Mouse (Mus musculus) stomach, embryonic 16.5 days (tissue): ENCODE measurements around the gene Pcgf2. TPM values are rescaled to one million over a fixed set of nuclear protein-coding genes. Genes with fewer than 3 reads are reported as not detected.

Source experiments
- ATAC-seq: fragments of 200-750 bp; cut with Nextera tagmentation; 2 replicates; pipeline ENCODE4 v1.8.0; 2017; ENCODE audit warnings: moderate number of reproducible peaks, moderate TSS enrichment; ENCODE audit not compliant: insufficient read depth, low FRiP score
- H3K27ac ChIP-seq: fragments of 300-500 bp; sonication (generic); 2 replicates; pipeline ENCODE4 v1.5.1; 2014; ENCODE audit warnings: low read length
- H3K27me3 ChIP-seq: fragments of 300-500 bp; sonication (generic); 2 replicates; pipeline ENCODE4 v1.6.1; 2014; ENCODE audit warnings: low read length, control low read depth, mixed read lengths; ENCODE audit not compliant: control insufficient read depth, insufficient read depth
- H3K36me3 ChIP-seq: fragments of 300-500 bp; sonication (generic); 2 replicates; pipeline ENCODE4 v1.6.1; 2014; ENCODE audit warnings: low read length; ENCODE audit not compliant: control insufficient read depth, insufficient read depth
- H3K4me1 ChIP-seq: fragments of 300-500 bp; sonication (generic); 2 replicates; pipeline ENCODE4 v1.6.1; 2014; ENCODE audit warnings: low read length, control low read depth, mixed read lengths; ENCODE audit not compliant: control insufficient read depth, insufficient read depth
- H3K4me2 ChIP-seq: fragments of 300-500 bp; sonication (generic); 2 replicates; pipeline ENCODE4 v1.6.1; 2014; ENCODE audit warnings: low read depth, low read length, mixed read lengths
- H3K4me3 ChIP-seq: fragments of 300-500 bp; sonication (generic); replicated peaks from 2 replicates; pipeline ENCODE4 v1.5.1; 2014; ENCODE audit warnings: mild to moderate bottlenecking, low read length
- H3K9ac ChIP-seq: fragments of 300-500 bp; sonication (generic); 2 replicates; pipeline ENCODE4 v1.6.1; 2014; ENCODE audit warnings: low read length
- H3K9me3 ChIP-seq: fragments of 300-500 bp; sonication (generic); replicated peaks from 2 replicates; pipeline ENCODE4 v1.6.1; 2016; ENCODE audit warnings: low read length, control low read depth; ENCODE audit not compliant: control insufficient read depth
- WGBS: fragments of 180-500 bp; shearing (Covaris S2); extraction: QIAGEN DNeasy Blood & Tissue Kit; methylation state at CpG from one replicate; pipeline ENCODE4 v1.1.7; 2014; 5-methylcytosine and 5-hydroxymethylcytosine counted together
- polyA plus RNA-seq: library from polyadenylated mRNA; unstranded; fragments of >200 nt; fragmentation: Nextera tagmentation; extraction: Ambion mirVana; gene quantifications from 2 replicates; pipeline ENCODE4 v1.2.1, GENCODE M21; 2015

Gene Pcgf2
- polyA plus RNA-seq, 1 experiment from 2014 or later, result 8.9 TPM

GRCm38 (mm10) chr11:97666794-97667193 is 33.5 kb downstream of the Pcgf2 start:
- no peak overlapping the region for H3K9ac ChIP-seq
- H3K4me1 ChIP-seq, result peaks cover 21% of the 10 kb centered on the region
- no peak overlapping the region for H3K4me3 ChIP-seq
- WGBS, result 88% methylated on average over 15 of the region's 15 CpGs
- no peak for ATAC-seq
- H3K9me3 ChIP-seq, result no peaks in the 10 kb centered on the region
- no peak overlapping the region for H3K4me2 ChIP-seq
- peaks cover 19% of the 10 kb centered on the region for H3K36me3 ChIP-seq
- H3K27me3 ChIP-seq, result no peaks in the 10 kb centered on the region
- H3K27ac ChIP-seq, result no peak overlapping the region

GRCm38 (mm10) chr11:97666221-97666620 is 34.1 kb downstream of the Pcgf2 start:
- Histone ChIP-seq H3K9me3 (no peaks in the 10 kb centered on the region), H3K4me2 (no peak overlapping the region), H3K4me1 (peaks cover 25% of the 10 kb centered on the region), H3K36me3 (peaks cover 14% of the 10 kb centered on the region), H3K9ac (no peak overlapping the region), H3K27me3 (no peaks in the 10 kb centered on the region), H3K4me3 (no peak overlapping the region), H3K27ac (no peak overlapping the region)
- ATAC-seq, result no peak
- 86% methylated on average over 7 of the region's 7 CpGs for WGBS

GRCm38 (mm10) chr11:97665431-97665830 is 34.9 kb downstream of the Pcgf2 start:
- Histone ChIP-seq H3K36me3 (peaks cover 14% of the 10 kb centered on the region), H3K9ac (no peak overlapping the region), H3K4me3 (no peak overlapping the region), H3K4me2 (no peak overlapping the region), H3K9me3 (no peaks in the 10 kb centered on the region), H3K4me1 (peaks cover 32% of the 10 kb centered on the region), H3K27me3 (no peaks in the 10 kb centered on the region), H3K27ac (no peak overlapping the region)
- WGBS, result 93% methylated on average over 13 of the region's 13 CpGs
- ATAC-seq, result no peak

GRCm38 (mm10) chr11:97664771-97665240 is 35.5 kb downstream of the Pcgf2 start:
- Histone ChIP-seq H3K9ac (peak overlapping the region; percentile 14; the same call in 1 of the 2 replicates), H3K4me2 (peak overlapping the region; percentile 94), H3K36me3 (peaks cover 14% of the 10 kb centered on the region), H3K27ac (peak overlapping the region; percentile 94; the same call in 1 of the 2 replicates), H3K9me3 (no peaks in the 10 kb centered on the region), H3K27me3 (no peaks in the 10 kb centered on the region), H3K4me3 (peak overlapping the region; percentile 86), H3K4me1 (peaks cover 28% of the 10 kb centered on the region)
- 36% methylated on average over 6 of the region's 6 CpGs for WGBS
- ATAC-seq, result no peak

- peak overlapping the region; percentile 94 for H3K27ac ChIP-seq
- peak overlapping the region; percentile 86 for H3K4me3 ChIP-seq
- H3K36me3 ChIP-seq, result peaks cover 14% of the 10 kb centered on the region
- no peaks in the 10 kb centered on the region for H3K27me3 ChIP-seq
- no peaks in the 10 kb centered on the region for H3K9me3 ChIP-seq
- peak overlapping the region; percentile 94 for H3K4me2 ChIP-seq
- WGBS, result under 1% methylated on average over 6 of the region's 8 CpGs
- H3K9ac ChIP-seq, result peak overlapping the region; percentile 92
- no peak for ATAC-seq
- H3K4me1 ChIP-seq, result peaks cover 27% of the 10 kb centered on the region
Observed at GRCm38 (mm10) chr11:97664339-97664665, 36.0 kb downstream of the Pcgf2 start.

- H3K27me3 ChIP-seq, result no peaks in the 10 kb centered on the region
- peak overlapping the region; percentile 86 for H3K4me3 ChIP-seq
- no peak for ATAC-seq
- H3K4me1 ChIP-seq, result peaks cover 31% of the 10 kb centered on the region
- peak overlapping the region; percentile 94 for H3K4me2 ChIP-seq
- H3K9ac ChIP-seq, result peak overlapping the region; percentile 92
- peak overlapping the region; percentile 94 for H3K27ac ChIP-seq
- under 1% methylated on average over 49 of the region's 57 CpGs for WGBS
- H3K36me3 ChIP-seq, result peaks cover 14% of the 10 kb centered on the region
- H3K9me3 ChIP-seq, result no peaks in the 10 kb centered on the region
Observed at GRCm38 (mm10) chr11:97663528-97664338, 36.6 kb downstream of the Pcgf2 start.

GRCm38 (mm10) chr11:97662893-97663527 is 37.3 kb downstream of the Pcgf2 start, which contains the start of gene Mllt6:
Gene Mllt6 (plus strand): TSS chr11:97663414.
- H3K36me3 ChIP-seq, result peaks cover 14% of the 10 kb centered on the region
- H3K4me2 ChIP-seq, result peak within 1 kb of the TSS; percentile 94
- H3K4me1 ChIP-seq, result peaks cover 31% of the 10 kb centered on the region
- under 1% methylated on average over 25 of the region's 76 CpGs for WGBS
- no peaks in the 10 kb centered on the region for H3K9me3 ChIP-seq
- H3K27me3 ChIP-seq, result no peaks in the 10 kb centered on the region
- H3K9ac ChIP-seq, result peak within 1 kb of the TSS; percentile 92
- peak within 1 kb of the TSS; percentile 86 for H3K4me3 ChIP-seq
- peak; percentile 56 for ATAC-seq
- H3K27ac ChIP-seq, result peak within 1 kb of the TSS; percentile 94

GRCm38 (mm10) chr11:97662207-97662892 is 37.9 kb downstream of the Pcgf2 start:
- Histone ChIP-seq H3K27ac (peak overlapping the region; percentile 94), H3K9me3 (no peaks in the 10 kb centered on the region), H3K4me1 (peaks cover 31% of the 10 kb centered on the region), H3K36me3 (peaks cover 14% of the 10 kb centered on the region), H3K27me3 (no peaks in the 10 kb centered on the region), H3K9ac (peak overlapping the region; percentile 92), H3K4me3 (peak overlapping the region; percentile 86), H3K4me2 (peak overlapping the region; percentile 94)
- WGBS, result 3% methylated on average over 21 of the region's 21 CpGs
- ATAC-seq, result no peak
